Mouse (Mus musculus) CH12.LX (cell line): ENCODE measurements around the gene Zbtb11.

Experiments
- BHLHE40 ChIP-seq: IDR thresholded peaks from 2 replicates; pipeline ENCODE4 v1.6.1; 2011; ENCODE audit warnings: mild to moderate bottlenecking, low read depth, low read length, improper control_type of control experiment
- CHD1 ChIP-seq: IDR thresholded peaks from 2 replicates; pipeline ENCODE4 v1.6.1; 2012; ENCODE audit warnings: low read depth, low read length, improper control_type of control experiment, inconsistent platforms
- CTCF ChIP-seq, 2 experiments: IDR thresholded peaks in 1 of 2; conservative IDR thresholded peaks in 1 of 2; 2 replicates each; pipeline ENCODE4 v1.5.1; 2011 to 2012; ENCODE audit warnings: low read depth in 2 of 2, low read length in 2 of 2, improper control_type of control experiment in 1 of 2, inconsistent platforms in 1 of 2, mild to moderate bottlenecking in 1 of 2, moderate library complexity in 1 of 2
- MAFK ChIP-seq: IDR thresholded peaks from 2 replicates; pipeline ENCODE4 v1.6.1; 2011; ENCODE audit warnings: low read length, improper control_type of control experiment; ENCODE audit not compliant: insufficient replicate concordance
- MEF2A ChIP-seq: IDR thresholded peaks from 2 replicates; pipeline ENCODE4 v1.6.1; 2014; ENCODE audit warnings: low read depth, mild to moderate bottlenecking, inconsistent platforms, low read length, improper control_type of control experiment, borderline replicate concordance
- POLR2A ChIP-seq: IDR thresholded peaks from 2 replicates; pipeline ENCODE4 v1.6.1; 2011; ENCODE audit warnings: low read depth, mild to moderate bottlenecking, improper control_type of control experiment, low read length
- ZMIZ1 ChIP-seq: IDR thresholded peaks from 2 replicates; pipeline ENCODE4 v1.6.1; 2012; ENCODE audit warnings: low read depth, mild to moderate bottlenecking, inconsistent platforms, low read length, improper control_type of control experiment

- TF ChIP-seq CHD1 (no peak), POLR2A (no peak), BHLHE40 (no peak), CTCF (conservative IDR thresholded peaks at IDR 0.05 in 1 of 2, IDR thresholded peaks at IDR 0.05 in 1 of 2; ENCODE audit: low read depth in 2 of 2, low read length in 2 of 2) (no peak), ZMIZ1 (no peak), MAFK (no peak), MEF2A (no peak)
These were observed 12.3 kb downstream of the Zbtb11 start for GRCm38 (mm10) chr16:55986001-55986400.
